Mouse (Mus musculus): ENCODE data around the gene Itpr1.

Gene Itpr1

GRCm38 (mm10) chr6:108214294-108214925 lies 1.5 kb downstream of the Itpr1 start:
- no peak for DNase-seq

GRCm38 (mm10) chr6:108216091-108216490 lies 3.2 kb downstream of the Itpr1 start:
- no peak for DNase-seq

GRCm38 (mm10) chr6:108216832-108217231 lies 3.9 kb downstream of the Itpr1 start:
- DNase-seq = no peak

- DNase-seq = no peak
Measured at GRCm38 (mm10) chr6:108217987-108218386, 5.1 kb downstream of the Itpr1 start.

- DNase-seq = no peak
Measured at GRCm38 (mm10) chr6:108222435-108222834, 9.5 kb downstream of the Itpr1 start.

- no peak for DNase-seq
Measured at GRCm38 (mm10) chr6:108222875-108223274, 10.0 kb downstream of the Itpr1 start.

GRCm38 (mm10) chr6:108224361-108224760 lies 11.5 kb downstream of the Itpr1 start:
- DNase-seq = no peak

- DNase-seq = no peak
Measured at GRCm38 (mm10) chr6:108225027-108225426, 12.1 kb downstream of the Itpr1 start.

- no peak for DNase-seq
Measured at GRCm38 (mm10) chr6:108226230-108226629, 13.3 kb downstream of the Itpr1 start.

- no peak for DNase-seq
Measured at GRCm38 (mm10) chr6:108227461-108227860, 14.6 kb downstream of the Itpr1 start.

- DNase-seq = no peak
Measured at GRCm38 (mm10) chr6:108228048-108228447, 15.2 kb downstream of the Itpr1 start.

GRCm38 (mm10) chr6:108228601-108229000 lies 15.7 kb downstream of the Itpr1 start:
- no peak for DNase-seq

GRCm38 (mm10) chr6:108230608-108231007 lies 17.7 kb downstream of the Itpr1 start:
- no peak for DNase-seq

- DNase-seq = no peak
Measured at GRCm38 (mm10) chr6:108231892-108232710, 19.2 kb downstream of the Itpr1 start.

- DNase-seq = no peak
Measured at GRCm38 (mm10) chr6:108233070-108233469, 20.2 kb downstream of the Itpr1 start.

GRCm38 (mm10) chr6:108234536-108234935 lies 21.6 kb downstream of the Itpr1 start:
- DNase-seq = no peak

- DNase-seq = no peak
Measured at GRCm38 (mm10) chr6:108235680-108236123, 22.8 kb downstream of the Itpr1 start.

GRCm38 (mm10) chr6:108236411-108236921 lies 23.6 kb downstream of the Itpr1 start:
- DNase-seq = no peak

- DNase-seq = no peak
Measured at GRCm38 (mm10) chr6:108236996-108237395, 24.1 kb downstream of the Itpr1 start.

GRCm38 (mm10) chr6:108237585-108237984 lies 24.7 kb downstream of the Itpr1 start:
- no peak for DNase-seq

- DNase-seq = no peak
Measured at GRCm38 (mm10) chr6:108238011-108238410, 25.1 kb downstream of the Itpr1 start.

GRCm38 (mm10) chr6:108239056-108239455 lies 26.2 kb downstream of the Itpr1 start:
- DNase-seq = no peak

GRCm38 (mm10) chr6:108240004-108240403 lies 27.1 kb downstream of the Itpr1 start:
- DNase-seq = no peak

- no peak for DNase-seq
Measured at GRCm38 (mm10) chr6:108240754-108241153, 27.9 kb downstream of the Itpr1 start.
